Mouse (Mus musculus): ENCODE measurements around the gene Zbtb2. TPM values are rescaled to one million over a fixed set of nuclear protein-coding genes. Genes with fewer than 3 reads are reported as not detected.

The Zbtb2 gene
- polyA plus RNA-seq, 1 experiment from 2014 or later = 16.5 TPM

GRCm38 (mm10) chr10:4376931-4377330 is 11.0 kb downstream of the Zbtb2 start:
- 93% methylated on average over 7 of the region's 7 CpGs for WGBS
- no peaks in the 10 kb centered on the region for H3K27me3 ChIP-seq (replicated peaks)

GRCm38 (mm10) chr10:4376461-4376860 is 11.4 kb downstream of the Zbtb2 start:
- Histone ChIP-seq H3K4me2 (no peak overlapping the region), H3K4me3 (no peak overlapping the region), H3K4me1 (no peaks in the 10 kb centered on the region), H3K27me3 (replicated peaks) (no peaks in the 10 kb centered on the region), H3K27ac (no peak overlapping the region), H3K9me3 (no peaks in the 10 kb centered on the region), H3K36me3 (replicated peaks) (no peaks in the 10 kb centered on the region), H3K9ac (no peak overlapping the region)
- WGBS = 84% methylated on average over 7 of the region's 7 CpGs
- no peak for ATAC-seq (replicated peaks)

More at GRCm38 (mm10) chr10:4376931-4377330, 11.0 kb downstream of the Zbtb2 start:
- no peak overlapping the region for H3K4me3 ChIP-seq
- H3K9ac ChIP-seq = no peak overlapping the region
- no peaks in the 10 kb centered on the region for H3K36me3 ChIP-seq (replicated peaks)
- H3K4me2 ChIP-seq = no peak overlapping the region
- H3K27ac ChIP-seq = no peak overlapping the region
- no peak for ATAC-seq (replicated peaks)
- no peaks in the 10 kb centered on the region for H3K4me1 ChIP-seq
- no peaks in the 10 kb centered on the region for H3K9me3 ChIP-seq

GRCm38 (mm10) chr10:4375267-4375666 is 12.6 kb downstream of the Zbtb2 start:
- Histone ChIP-seq H3K9ac (no peak overlapping the region), H3K4me3 (no peak overlapping the region), H3K4me2 (no peak overlapping the region), H3K27ac (no peak overlapping the region), H3K4me1 (no peaks in the 10 kb centered on the region), H3K36me3 (replicated peaks) (no peaks in the 10 kb centered on the region), H3K9me3 (no peaks in the 10 kb centered on the region), H3K27me3 (replicated peaks) (no peaks in the 10 kb centered on the region)
- no peak for ATAC-seq (replicated peaks)
- WGBS = 17% methylated on average over 7 of the region's 7 CpGs

- Histone ChIP-seq H3K4me3 (no peak overlapping the region), H3K27ac (no peak overlapping the region), H3K4me1 (no peaks in the 10 kb centered on the region), H3K9ac (no peak overlapping the region), H3K9me3 (no peaks in the 10 kb centered on the region), H3K4me2 (no peak overlapping the region), H3K36me3 (replicated peaks) (no peaks in the 10 kb centered on the region), H3K27me3 (replicated peaks) (no peaks in the 10 kb centered on the region)
- no peak for ATAC-seq (replicated peaks)
- WGBS = 90% methylated on average over 4 of the region's 4 CpGs
Observed at GRCm38 (mm10) chr10:4374734-4375133, 13.2 kb downstream of the Zbtb2 start.

- no peak for ATAC-seq (replicated peaks)
- H3K27me3 ChIP-seq (replicated peaks) = no peaks in the 10 kb centered on the region
- WGBS = 95% methylated on average over 7 of the region's 7 CpGs
Observed at GRCm38 (mm10) chr10:4374239-4374638, 13.7 kb downstream of the Zbtb2 start.

GRCm38 (mm10) chr10:4373558-4373957 is 14.3 kb downstream of the Zbtb2 start:
- Histone ChIP-seq H3K27ac (no peak overlapping the region), H3K27me3 (replicated peaks) (no peaks in the 10 kb centered on the region), H3K4me3 (no peak overlapping the region), H3K9me3 (no peaks in the 10 kb centered on the region), H3K4me1 (no peaks in the 10 kb centered on the region), H3K36me3 (replicated peaks) (peaks cover 5% of the 10 kb centered on the region), H3K4me2 (no peak overlapping the region), H3K9ac (no peak overlapping the region)
- 86% methylated on average over 4 of the region's 4 CpGs for WGBS
- ATAC-seq (replicated peaks) = no peak

More at GRCm38 (mm10) chr10:4374239-4374638, 13.7 kb downstream of the Zbtb2 start:
- no peak overlapping the region for H3K27ac ChIP-seq
- H3K4me3 ChIP-seq = no peak overlapping the region
- no peaks in the 10 kb centered on the region for H3K36me3 ChIP-seq (replicated peaks)
- no peak overlapping the region for H3K4me2 ChIP-seq
- no peak overlapping the region for H3K9ac ChIP-seq
- no peaks in the 10 kb centered on the region for H3K9me3 ChIP-seq
- H3K4me1 ChIP-seq = no peaks in the 10 kb centered on the region

GRCm38 (mm10) chr10:4372011-4372410 is 15.9 kb downstream of the Zbtb2 start:
- H3K4me2 ChIP-seq = no peak overlapping the region
- no peaks in the 10 kb centered on the region for H3K27me3 ChIP-seq (replicated peaks)
- H3K4me3 ChIP-seq = no peak overlapping the region
- no peaks in the 10 kb centered on the region for H3K4me1 ChIP-seq
- H3K9me3 ChIP-seq = no peaks in the 10 kb centered on the region
- no peak overlapping the region for H3K9ac ChIP-seq
- 55% methylated on average over 5 of the region's 5 CpGs for WGBS
- no peak overlapping the region for H3K27ac ChIP-seq
- ATAC-seq (replicated peaks) = peak; percentile 65
- peaks cover 15% of the 10 kb centered on the region for H3K36me3 ChIP-seq (replicated peaks)

- Histone ChIP-seq H3K27me3 (replicated peaks) (no peaks in the 10 kb centered on the region), H3K9me3 (no peaks in the 10 kb centered on the region), H3K9ac (no peak overlapping the region), H3K4me2 (no peak overlapping the region), H3K27ac (no peak overlapping the region), H3K4me1 (no peaks in the 10 kb centered on the region), H3K4me3 (no peak overlapping the region), H3K36me3 (replicated peaks) (peaks cover 20% of the 10 kb centered on the region)
- 90% methylated on average over 11 of the region's 11 CpGs for WGBS
- ATAC-seq (replicated peaks) = no peak
Observed at GRCm38 (mm10) chr10:4370105-4370504, 17.8 kb downstream of the Zbtb2 start.

GRCm38 (mm10) chr10:4364618-4365017 is 23.3 kb downstream of the Zbtb2 start:
- 89% methylated on average over 3 of the region's 3 CpGs for WGBS

GRCm38 (mm10) chr10:4357435-4357834 is 30.5 kb downstream of the Zbtb2 start:
- Histone ChIP-seq H3K27me3 (replicated peaks) (no peaks in the 10 kb centered on the region), H3K4me1 (no peaks in the 10 kb centered on the region), H3K9me3 (no peaks in the 10 kb centered on the region), H3K9ac (no peak overlapping the region), H3K27ac (no peak overlapping the region), H3K4me3 (no peak overlapping the region), H3K36me3 (replicated peaks) (0 out of 2 replicates have a peak, but pooled peaks cover 9% of the 10 kb centered on the region), H3K4me2 (no peak overlapping the region)
- 82% methylated on average over 10 of the region's 10 CpGs for WGBS
- no peak for ATAC-seq (replicated peaks)

More at GRCm38 (mm10) chr10:4364618-4365017, 23.3 kb downstream of the Zbtb2 start:
- ATAC-seq (replicated peaks) = no peak
- no peak overlapping the region for H3K27ac ChIP-seq
- H3K9me3 ChIP-seq = no peaks in the 10 kb centered on the region
- H3K4me1 ChIP-seq = no peaks in the 10 kb centered on the region
- H3K36me3 ChIP-seq (replicated peaks) = peaks cover 20% of the 10 kb centered on the region
- no peak overlapping the region for H3K9ac ChIP-seq
- H3K27me3 ChIP-seq (replicated peaks) = no peaks in the 10 kb centered on the region
- H3K4me2 ChIP-seq = no peak overlapping the region
- no peak overlapping the region for H3K4me3 ChIP-seq

GRCm38 (mm10) chr10:4356640-4357039 is 31.3 kb downstream of the Zbtb2 start:
- H3K27ac ChIP-seq = no peak overlapping the region
- H3K36me3 ChIP-seq (replicated peaks) = 0 out of 2 replicates have a peak, but pooled peaks cover 9% of the 10 kb centered on the region
- H3K9ac ChIP-seq = no peak overlapping the region
- no peaks in the 10 kb centered on the region for H3K4me1 ChIP-seq
- no peak overlapping the region for H3K4me3 ChIP-seq
- H3K9me3 ChIP-seq = no peaks in the 10 kb centered on the region
- no peaks in the 10 kb centered on the region for H3K27me3 ChIP-seq (replicated peaks)
- ATAC-seq (replicated peaks) = no peak
- no peak overlapping the region for H3K4me2 ChIP-seq
- WGBS = 87% methylated on average over 5 of the region's 5 CpGs

- 90% methylated on average over 19 of the region's 19 CpGs for WGBS
- H3K27me3 ChIP-seq (replicated peaks) = no peaks in the 10 kb centered on the region
Observed at GRCm38 (mm10) chr10:4355882-4356451, 31.9 kb downstream of the Zbtb2 start.

More at GRCm38 (mm10) chr10:4355882-4356451, 31.9 kb downstream of the Zbtb2 start:
- no peaks in the 10 kb centered on the region for H3K9me3 ChIP-seq
- H3K4me2 ChIP-seq = no peak overlapping the region
- no peak overlapping the region for H3K9ac ChIP-seq
- 0 out of 2 replicates have a peak, but pooled peaks cover 9% of the 10 kb centered on the region for H3K36me3 ChIP-seq (replicated peaks)
- H3K27ac ChIP-seq = no peak overlapping the region
- no peaks in the 10 kb centered on the region for H3K4me1 ChIP-seq
- ATAC-seq (replicated peaks) = no peak
- H3K4me3 ChIP-seq = no peak overlapping the region
